Mouse (Mus musculus) fat pad, adult 2 months (tissue): ENCODE data around the gene Scd3.
A peak's percentile ranks its signal among the peaks of the same experiment; 100 is the strongest.
"Not testable (repeated sequence)": the region's sequence is repeated elsewhere in the genome, so short reads cannot be mapped to it uniquely, and the experiment has no call there.

Experiments
- DNase-seq: peaks from one replicate; pipeline ENCODE4 v3.0.0-alpha.2; 2011; ENCODE audit warnings: low read depth, low spot score; ENCODE audit errors: extremely low read depth

Scd3 gene

DNA sequence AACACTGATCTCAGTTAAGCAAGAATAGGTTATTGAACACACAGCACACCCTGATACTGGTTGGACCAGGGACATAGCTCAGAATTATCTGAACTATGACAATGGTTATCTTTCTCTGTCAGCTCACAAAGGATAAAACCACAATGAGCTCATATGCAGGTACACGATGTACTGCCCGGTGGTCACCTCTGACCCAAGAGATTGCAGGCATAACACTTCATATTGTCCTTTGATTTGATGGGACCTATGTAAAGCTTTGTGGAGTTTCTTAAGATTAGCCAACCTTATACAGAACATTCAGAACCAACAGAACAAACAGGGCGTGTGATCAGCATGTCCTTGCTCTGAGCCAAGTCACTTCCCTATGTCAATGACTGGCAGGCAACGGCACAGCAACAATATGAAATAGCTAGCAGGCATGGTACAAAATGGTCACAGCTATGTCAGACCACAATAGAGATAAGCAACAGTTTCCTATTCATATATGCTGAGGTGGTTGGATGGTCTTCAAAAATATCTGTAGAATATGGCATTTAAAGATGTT, 28.6 kb downstream of the Scd3 start:
- DNase-seq: peak; percentile 94

DNA sequence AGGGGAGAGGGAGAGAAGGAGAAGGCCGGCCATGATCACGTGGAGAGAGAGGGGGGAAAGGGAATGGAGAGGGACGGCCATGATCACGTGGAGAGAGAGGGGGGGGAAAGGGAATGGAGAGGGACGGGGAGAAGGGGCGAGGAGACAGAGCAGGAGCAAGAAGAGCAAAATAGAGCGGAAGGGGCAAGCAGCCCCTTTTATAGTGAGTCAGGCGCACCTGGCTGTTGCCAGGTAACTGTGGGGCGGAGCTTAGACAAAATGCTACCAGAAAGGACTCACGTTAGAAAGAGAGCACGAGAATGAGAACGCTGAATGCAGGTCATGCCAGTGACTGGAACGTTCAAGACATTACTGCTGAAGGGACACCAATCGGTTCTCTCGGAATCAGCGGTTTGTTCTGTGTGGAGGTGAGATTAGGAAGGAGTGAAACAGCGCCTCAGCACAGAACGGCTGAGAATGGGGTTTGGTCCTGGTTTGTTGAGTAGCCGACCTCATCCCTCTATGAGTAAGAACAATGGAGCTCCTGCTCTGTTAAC, 34.5 kb downstream of the Scd3 start:
- DNase-seq: no peak

- DNase-seq: no peak
Measured at GRCm38 (mm10) chr19:44238906-44239305, 35.8 kb downstream of the Scd3 start.

- no peak for DNase-seq
Measured at GRCm38 (mm10) chr19:44245761-44246171, 42.7 kb downstream of the Scd3 start.

- no peak for DNase-seq
Measured at GRCm38 (mm10) chr19:44246341-44246911, 43.4 kb downstream of the Scd3 start.

DNA sequence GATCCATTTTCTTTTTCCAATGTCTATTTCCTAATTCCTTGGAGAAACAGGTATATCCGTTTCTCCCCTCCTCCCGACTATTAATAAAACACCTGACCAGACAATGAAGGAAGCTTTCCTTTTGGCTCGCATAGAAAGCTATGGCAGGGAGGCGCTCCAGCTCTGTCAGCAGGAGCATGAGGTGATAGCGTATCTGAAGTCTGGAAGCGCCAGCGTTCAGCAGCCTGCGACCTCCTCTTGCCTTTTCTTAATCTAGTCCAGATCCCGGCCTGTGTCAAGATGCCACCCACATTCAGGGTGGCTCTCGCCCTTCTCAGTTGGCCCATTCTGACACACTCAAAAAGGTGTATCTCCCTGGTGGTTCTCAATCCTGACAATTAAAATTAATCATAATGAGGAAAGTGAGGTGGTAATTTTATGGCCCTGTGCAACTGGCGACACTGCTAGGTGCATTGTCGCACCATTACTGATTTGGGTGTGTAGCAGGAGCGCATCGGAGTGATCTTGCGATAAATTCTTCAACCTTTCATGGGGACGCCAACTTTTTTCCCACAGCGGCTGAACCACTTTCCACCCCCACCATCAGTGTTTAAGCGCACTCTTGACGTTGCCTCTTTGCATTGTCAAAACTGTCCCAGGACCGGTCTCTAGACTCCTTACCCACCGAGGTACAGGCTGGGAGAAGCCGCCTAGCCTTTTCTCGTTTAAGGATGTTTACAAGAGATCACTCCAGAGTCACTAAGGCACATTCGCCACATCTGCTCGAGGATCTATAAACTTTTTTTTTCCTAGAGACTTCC, 44.4 kb downstream of the Scd3 start:
- no peak for DNase-seq

DNA sequence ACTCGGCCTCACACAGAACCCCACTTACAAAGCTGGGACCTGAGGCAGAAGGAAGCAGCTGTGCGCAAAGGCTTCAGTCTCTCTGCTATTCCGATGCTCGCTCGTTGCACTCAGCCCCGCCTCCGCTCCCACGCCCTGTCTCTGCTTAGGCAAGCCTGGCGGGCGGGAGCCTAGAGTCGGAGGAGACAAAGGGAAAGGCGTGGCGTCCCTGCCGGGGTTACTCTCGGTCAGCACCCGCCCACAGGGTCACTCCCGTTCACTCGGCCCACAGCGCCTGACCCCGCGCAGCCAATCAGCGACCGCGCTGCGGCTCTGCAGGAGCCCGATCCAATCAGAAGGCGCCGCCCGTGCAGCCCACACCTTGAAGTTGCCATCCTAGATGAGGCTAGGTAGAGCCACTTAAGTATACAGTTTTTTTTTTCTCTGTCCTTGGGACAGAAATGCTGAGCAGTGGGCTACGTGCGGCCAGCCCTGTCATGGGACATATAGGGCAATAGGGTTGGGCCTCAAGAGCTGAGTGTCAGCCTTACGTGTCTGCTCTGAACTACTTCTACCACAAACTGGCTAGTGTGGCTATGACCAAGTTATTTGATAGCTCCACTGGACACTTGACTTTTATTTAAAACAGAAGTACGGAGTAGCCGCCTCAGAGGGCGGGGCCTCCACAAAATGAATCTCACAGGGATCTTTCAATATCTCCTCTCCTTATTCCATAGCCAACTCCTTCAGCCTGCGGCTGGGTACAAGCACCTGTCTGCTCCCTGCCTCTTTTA, 45.2 kb downstream of the Scd3 start:
- peak; percentile 88 for DNase-seq

- DNase-seq: no peak
Measured at GRCm38 (mm10) chr19:44248854-44249351, 45.8 kb downstream of the Scd3 start.

DNA sequence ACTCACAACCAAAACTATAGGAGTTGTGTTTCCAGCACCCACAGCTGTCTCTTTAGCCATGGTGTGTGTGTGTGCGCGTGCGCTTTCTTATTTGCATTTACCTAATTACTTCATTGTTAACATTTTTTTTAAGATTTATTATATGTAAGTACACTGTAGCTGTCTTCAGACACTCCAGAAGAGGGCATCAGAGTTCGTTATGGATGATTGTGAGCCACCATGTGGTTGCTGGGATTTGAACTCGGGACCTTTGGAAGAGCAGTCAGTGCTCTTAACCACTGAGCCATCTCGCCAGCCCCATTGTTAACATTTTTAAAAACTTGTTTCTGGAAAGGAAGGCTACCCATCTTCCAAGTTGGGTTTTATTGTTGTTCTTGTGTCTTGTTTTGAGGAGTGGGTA, 48.1 kb downstream of the Scd3 start:
- not testable (repeated sequence) for DNase-seq

- no peak for DNase-seq
Measured at GRCm38 (mm10) chr19:44251936-44252558, 49.0 kb downstream of the Scd3 start.

DNA sequence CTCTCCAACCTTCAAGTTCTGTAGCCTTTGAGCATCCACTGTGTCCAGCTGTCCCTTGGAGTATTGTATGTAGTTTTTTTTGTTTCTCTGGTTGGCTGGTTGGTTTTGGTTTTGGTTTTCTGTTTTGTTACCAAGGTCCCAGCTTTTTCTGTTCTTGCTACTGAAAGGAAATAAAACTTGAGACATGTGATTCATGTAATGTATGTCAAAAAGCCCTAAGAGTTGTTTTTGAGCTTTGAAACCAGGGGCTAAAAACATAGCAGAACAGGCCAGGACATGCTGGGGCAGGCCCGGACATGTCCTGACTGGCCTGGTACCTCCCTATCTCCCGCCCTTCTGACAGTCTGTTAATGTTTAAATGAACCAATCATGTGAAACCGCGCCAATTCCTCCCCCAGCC, 51.0 kb downstream of the Scd3 start:
- DNase-seq: not testable (repeated sequence)

GRCm38 (mm10) chr19:44257377-44257966, 54.4 kb downstream of the Scd3 start:
- DNase-seq: no peak

DNA sequence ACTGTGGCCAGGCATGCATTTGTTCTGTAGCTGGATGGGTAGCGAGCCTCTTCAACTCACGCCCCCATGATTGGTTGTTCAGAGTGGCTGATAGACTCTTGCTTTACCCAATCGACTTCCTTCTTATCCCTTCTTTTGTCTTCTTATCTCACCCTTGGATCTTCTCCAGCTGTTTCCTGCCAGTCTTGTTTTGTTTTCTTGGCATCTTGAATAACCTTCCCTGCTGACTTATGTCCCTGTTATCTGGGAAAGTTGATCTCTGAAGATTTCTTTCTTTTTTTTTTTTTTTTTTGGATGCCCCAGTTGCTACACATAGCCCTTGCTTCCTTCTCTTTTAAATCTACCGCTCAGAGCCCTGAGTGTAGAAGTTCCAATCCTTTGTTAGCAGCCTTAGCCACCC, 56.4 kb downstream of the Scd3 start:
- DNase-seq: no peak

DNA sequence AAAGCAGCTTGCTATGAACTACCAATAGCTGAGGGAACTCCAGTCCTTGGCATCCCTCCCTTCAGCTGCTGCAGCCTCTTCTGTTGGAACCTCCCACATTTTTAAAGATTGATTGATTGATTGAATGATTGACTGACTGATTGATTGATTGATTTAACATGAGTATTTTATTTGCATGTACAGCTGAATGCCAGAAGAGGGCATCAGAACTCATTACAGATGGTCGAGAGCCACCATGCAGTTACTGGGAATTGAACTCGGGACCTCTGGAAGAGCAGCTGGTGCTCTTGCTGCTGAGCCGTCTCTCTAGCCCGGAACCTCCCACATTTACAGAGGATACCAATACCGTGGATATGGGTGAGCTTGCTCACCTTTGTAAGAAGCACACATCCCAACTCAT, 57.4 kb downstream of the Scd3 start:
- DNase-seq: no peak

- DNase-seq: no peak
Measured at GRCm38 (mm10) chr19:44261774-44262173, 58.7 kb downstream of the Scd3 start.

DNA sequence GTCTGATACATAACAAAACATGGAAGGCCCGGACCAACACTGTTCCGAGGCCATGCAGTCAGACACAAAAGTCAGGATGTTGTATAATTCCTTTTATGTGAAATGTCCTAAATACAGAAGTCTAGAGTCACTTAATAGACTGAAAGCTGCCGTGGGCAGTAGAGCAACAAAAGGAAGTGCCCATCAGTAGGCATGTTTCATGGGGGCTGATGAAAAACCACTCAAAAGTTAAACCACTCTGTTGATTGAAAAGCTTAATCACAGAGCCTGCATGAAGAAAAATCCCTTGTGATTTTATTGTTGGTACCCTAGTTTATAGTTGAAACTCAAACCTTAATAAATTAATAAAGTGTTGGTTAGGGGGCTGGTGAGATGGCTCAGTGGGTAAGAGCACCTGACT, 60.5 kb downstream of the Scd3 start:
- DNase-seq: no peak

- DNase-seq: no peak
Measured at GRCm38 (mm10) chr19:44264226-44264625, 61.2 kb downstream of the Scd3 start.

GRCm38 (mm10) chr19:44265300-44265699, 62.2 kb downstream of the Scd3 start:
- no peak for DNase-seq

- DNase-seq: no peak
Measured at GRCm38 (mm10) chr19:44265911-44266337, 62.9 kb downstream of the Scd3 start.

DNA sequence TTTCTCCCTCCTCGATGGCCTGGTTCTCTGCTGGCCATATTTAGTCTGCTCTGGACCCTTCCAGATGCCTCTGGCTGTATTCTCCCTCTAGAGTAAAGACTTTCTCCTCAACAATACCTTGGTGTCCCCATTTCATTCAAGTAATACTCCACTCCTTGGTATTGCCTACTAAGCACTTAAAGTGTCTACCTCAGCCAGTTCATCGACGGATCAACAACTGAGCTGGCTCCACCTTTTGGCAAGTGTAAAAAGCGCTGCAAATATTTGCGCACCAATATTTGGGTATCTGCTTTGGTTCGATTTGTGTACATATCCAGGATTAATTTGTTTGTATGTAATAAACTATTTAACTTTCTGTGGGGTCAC, 63.4 kb downstream of the Scd3 start:
- no peak for DNase-seq
